Mouse (Mus musculus): ENCODE measurements around the gene Scaf1.

Gene Scaf1

DNA sequence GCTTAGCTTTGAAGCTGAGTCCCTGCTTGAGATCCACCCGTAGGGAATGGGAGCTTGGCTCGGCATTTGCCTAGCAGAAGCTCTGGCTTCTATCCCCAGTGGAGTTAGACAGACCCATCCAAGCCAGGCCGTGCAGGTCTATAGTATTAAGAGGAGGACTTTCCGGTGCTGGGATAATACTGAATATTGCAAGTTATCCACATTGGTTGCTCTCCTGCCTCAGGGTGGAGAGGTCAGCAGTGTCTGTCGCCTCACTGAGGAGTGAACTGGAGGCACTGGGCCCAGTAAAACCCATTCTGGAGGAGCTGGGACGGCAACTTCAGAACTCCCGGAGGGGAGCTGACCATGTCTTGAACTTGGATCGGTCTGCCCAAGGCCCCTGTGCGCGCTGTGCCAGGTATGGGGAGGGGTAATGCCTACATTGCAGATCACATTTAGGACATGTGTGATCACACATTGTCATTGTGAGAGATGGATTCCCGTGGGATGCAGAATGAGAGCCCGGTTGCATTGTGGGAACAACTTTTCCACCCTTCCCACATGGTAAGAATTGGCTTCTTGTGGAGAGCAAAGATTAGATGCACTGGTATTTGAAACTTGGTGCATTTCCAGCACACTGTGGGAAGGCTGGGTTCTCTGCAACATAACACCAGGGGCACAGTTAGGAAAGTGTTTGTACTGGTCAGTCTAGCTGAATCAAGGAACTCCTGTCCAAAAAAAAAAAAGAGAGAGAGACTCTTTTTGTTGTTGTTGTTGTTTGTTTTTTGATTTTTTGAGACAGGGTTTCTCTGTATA is 61.9 kb downstream of the Scaf1 start:
- DNase-seq, result no peak

DNA sequence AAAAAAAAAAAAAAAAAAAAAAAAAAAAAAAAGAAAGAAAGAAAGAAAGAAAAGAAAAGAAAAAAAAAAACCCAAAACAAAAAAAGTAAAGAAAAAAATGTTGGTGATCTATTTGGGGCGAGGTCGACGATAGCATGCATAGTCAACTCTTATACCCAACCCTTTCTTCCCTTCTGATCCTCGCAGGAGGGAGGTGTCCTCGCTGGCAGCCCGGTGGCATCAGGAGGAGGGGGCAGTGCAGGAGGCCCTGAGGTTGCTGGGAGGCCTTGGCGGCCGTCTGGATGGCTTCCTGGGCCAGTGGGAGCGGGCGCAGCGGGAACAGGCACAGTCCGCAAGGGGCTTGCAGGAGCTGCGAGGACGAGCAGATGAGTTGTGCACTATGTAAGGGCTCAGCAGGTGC is 62.6 kb downstream of the Scaf1 start:
- DNase-seq, result no peak

Data from cerebellum, adult 18-20 months (tissue).